Mouse (Mus musculus): ENCODE measurements around the gene Krt4.

Krt4 gene

GRCm38 (mm10) chr15:101892820-101893219, 31.7 kb downstream of the Krt4 start, which contains the start of gene Krt76:
Gene Krt76 (minus strand): TSS chr15:101892920.
- DNase-seq, result no peak

GRCm38 (mm10) chr15:101879776-101880175, 44.8 kb downstream of the Krt4 start:
- DNase-seq, result no peak

GRCm38 (mm10) chr15:101878041-101878440, 46.5 kb downstream of the Krt4 start:
- DNase-seq, result no peak

- DNase-seq, result no peak
These were observed 50.2 kb downstream of the Krt4 start for GRCm38 (mm10) chr15:101874383-101874782.

GRCm38 (mm10) chr15:101873231-101873630, 51.3 kb downstream of the Krt4 start:
- DNase-seq, result no peak

DNA sequence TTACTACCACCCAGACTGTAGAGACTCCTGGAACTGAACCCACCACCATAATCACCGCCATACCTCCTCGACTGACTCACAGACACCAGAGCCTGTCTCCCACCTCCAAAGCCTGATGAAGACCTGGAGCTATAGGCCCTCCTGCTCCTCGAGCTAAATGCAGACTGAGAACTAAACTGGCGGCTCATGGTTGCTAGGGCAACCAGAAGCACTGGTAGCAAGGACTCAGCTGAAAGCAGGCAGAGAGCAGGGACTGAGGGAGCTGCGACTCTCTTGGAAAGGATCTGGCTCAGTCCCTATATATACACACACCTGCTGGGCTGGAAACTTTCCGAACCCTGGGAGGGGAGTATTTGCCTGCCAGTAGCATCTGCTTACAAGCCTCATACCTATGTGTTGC, 55.1 kb downstream of the Krt4 start, which contains the start of gene Krt77:
Gene Krt77 (minus strand): TSS at position 275 of the 400 bp plus-strand sequence.
- DNase-seq, result no peak
